Mouse (Mus musculus): ENCODE results near the gene Morn3.

Morn3 gene

GRCm38 (mm10) chr5:123063141-123063540 lies 16.3 kb upstream of the Morn3 start:
- in situ Hi-C loops (cut with MboI, MseI), result loop anchor here (5.0 to 10.0 kb wide), 2 partner anchors 72 to 109 kb away; partner anchors contain the start of gene Rhof (in 1 of the 2)

DNA sequence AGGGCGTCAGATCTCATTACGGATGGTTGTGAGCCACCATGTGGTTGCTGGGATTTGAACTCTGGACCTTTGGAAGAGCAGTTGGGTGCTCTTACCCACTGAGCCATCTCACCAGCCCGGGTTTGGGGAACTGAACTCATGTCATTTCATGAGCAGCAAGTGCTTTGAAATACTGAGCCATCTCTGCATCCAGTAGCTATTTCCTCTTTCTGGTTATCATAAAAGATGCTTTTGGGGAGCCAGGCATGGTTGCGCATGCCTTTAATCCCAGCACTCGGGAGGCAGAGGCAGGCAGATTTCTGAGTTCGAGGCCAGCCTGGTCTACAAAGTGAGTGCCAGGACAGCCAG lies 14.6 kb upstream of the Morn3 start:
- in situ Hi-C loops (cut with MboI, MseI), result loop anchor here (5.0 to 10.0 kb wide), 2 partner anchors 73 to 111 kb away; partner anchors contain the start of gene Rhof (in 1 of the 2)

DNA sequence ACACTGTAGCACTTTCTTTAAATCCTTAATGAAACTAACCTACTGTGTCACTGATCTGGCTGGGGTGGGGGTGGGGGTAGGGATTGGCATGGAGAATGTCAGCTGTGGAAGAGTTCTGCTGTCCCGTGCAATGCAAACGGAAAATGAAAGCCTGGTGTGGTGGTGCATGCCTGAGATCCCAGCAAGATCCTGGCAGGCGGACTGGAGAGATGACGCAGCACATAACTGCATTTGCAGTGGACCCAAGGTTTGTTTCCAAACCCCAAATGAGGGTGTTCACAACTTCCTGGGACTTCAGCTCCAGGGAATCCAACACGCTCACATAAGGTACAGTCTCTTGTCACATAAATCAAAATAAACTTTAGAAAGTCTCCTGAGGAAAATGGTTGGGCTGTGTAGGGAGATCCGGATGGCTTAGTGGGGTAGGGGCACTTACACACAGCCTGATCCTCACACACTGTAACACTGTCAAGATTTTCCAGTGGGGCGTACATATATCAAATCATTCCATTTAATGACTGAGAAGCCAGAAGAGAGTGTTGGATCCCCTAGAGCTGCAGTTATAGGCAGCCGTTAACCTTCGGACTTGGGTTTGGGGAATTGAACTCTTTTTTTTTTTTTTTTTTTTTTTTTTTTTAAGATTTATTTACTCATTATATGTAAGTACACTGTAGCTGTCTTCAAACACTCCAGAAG lies 14.0 kb upstream of the Morn3 start:
- in situ Hi-C loops (cut with MboI, MseI), result loop anchor here (5.0 to 10.0 kb wide), 2 partner anchors 74 to 111 kb away; partner anchors contain the start of gene Rhof (in 1 of the 2)

- in situ Hi-C loops (cut with MboI, MseI), result loop anchor here (5.0 to 10.0 kb wide), 2 partner anchors 75 to 112 kb away; partner anchors contain the start of gene Rhof (in 1 of the 2)
These were observed 13.1 kb upstream of the Morn3 start for GRCm38 (mm10) chr5:123059757-123060520.

DNA sequence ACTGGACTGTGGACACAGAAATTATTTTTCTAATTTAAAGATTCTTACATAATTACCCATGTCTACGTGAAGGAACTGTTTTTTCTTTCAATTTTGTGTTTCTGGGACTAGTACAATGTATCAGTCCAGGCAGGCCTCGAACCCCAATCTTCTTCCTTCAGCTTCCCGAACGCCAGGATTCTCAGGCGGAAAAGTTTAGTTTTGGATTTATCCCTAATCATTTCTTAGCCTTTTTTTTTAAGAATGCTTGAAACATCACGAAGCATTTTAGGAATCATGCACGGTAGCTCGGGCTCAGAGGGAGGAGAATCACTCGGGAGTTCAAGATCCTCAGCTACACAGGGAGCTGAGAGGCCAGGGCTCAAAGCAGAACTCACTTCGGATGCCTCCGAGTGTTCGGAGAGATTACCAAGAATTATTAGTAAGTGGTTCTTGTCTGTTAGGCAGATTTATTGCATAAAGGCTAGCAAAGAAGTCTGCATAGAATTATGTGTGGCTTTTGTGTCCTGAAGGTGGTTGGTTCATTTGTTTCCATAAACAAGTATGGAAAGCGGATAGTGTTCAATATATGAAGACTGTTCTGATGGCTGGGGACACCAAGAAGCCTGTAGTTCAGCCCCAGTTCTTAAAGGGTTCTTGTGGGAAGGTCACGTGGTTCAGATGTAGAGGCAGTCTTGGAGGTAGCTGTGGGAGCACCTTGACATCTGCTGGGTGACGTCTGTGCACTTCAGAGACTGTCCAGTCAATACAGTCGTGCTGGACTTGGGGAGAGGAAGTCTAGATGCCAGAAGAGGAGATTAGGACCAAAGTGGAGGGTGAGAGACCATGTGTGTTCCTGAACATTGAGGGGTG lies 11.7 kb upstream of the Morn3 start:
- in situ Hi-C loops (cut with MboI, MseI), result no loop called here

GRCm38 (mm10) chr5:123057366-123058250 lies 10.8 kb upstream of the Morn3 start:
- in situ Hi-C loops (cut with MboI, MseI), result no loop called here

GRCm38 (mm10) chr5:123051736-123052135 lies 4.9 kb upstream of the Morn3 start:
- in situ Hi-C loops (cut with MboI, MseI), result no loop called here

DNA sequence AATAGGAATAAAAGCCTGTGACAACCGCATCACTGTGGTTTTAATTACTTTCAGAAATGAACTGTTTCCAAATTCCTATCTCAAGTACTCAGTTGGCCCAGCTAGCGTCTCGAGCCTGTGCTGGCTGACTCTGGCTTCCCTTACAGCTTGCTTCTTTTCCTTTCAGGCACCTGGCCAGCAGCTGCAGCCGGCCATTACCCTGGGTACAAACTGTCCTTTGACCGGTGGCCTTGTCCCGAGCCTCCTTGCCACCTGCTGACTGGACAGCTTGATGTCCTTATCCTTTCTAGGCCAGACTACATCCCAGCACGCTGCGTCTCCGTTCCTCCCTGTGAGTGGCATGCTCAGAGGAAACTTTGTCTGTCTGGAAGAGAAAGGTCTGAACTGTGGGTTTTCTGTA lies 4.1 kb upstream of the Morn3 start:
- in situ Hi-C loops (cut with MboI, MseI), result no loop called here

- in situ Hi-C loops (cut with MboI, MseI), result loop anchor here (5.0 kb wide), 1 partner anchor 82 kb away; no protein-coding TSS in a partner anchor
These were observed 2.5 kb upstream of the Morn3 start for GRCm38 (mm10) chr5:123049271-123049670.

GRCm38 (mm10) chr5:123045561-123046295 lies 1.1 kb downstream of the Morn3 start:
- in situ Hi-C loops (cut with MboI, MseI), result loop anchor here (5.0 kb wide), 1 partner anchor 78 kb away; no protein-coding TSS in a partner anchor

DNA sequence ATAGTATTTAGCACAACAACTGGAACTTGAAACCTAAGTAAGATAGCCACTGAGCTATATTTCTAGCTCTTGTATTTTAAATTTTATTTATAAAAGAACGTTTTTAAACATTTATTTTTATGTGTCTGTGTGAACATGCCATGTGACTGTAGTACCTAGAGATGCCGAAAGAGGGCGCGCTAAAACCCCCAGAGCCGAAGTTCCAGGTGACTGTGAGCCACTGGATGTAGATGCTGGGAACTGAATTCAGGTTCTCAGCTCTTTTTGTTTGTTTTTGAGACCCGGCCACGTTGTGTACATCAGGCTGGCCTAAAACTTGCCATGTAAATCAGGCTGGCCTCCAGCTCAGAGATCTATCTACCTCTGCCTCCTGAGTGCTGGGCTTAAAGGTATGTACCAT lies 3.0 kb downstream of the Morn3 start:
- in situ Hi-C loops (cut with MboI, MseI), result no loop called here

GRCm38 (mm10) chr5:123040796-123041195 lies 6.0 kb downstream of the Morn3 start:
- in situ Hi-C loops (cut with MboI, MseI), result no loop called here

DNA sequence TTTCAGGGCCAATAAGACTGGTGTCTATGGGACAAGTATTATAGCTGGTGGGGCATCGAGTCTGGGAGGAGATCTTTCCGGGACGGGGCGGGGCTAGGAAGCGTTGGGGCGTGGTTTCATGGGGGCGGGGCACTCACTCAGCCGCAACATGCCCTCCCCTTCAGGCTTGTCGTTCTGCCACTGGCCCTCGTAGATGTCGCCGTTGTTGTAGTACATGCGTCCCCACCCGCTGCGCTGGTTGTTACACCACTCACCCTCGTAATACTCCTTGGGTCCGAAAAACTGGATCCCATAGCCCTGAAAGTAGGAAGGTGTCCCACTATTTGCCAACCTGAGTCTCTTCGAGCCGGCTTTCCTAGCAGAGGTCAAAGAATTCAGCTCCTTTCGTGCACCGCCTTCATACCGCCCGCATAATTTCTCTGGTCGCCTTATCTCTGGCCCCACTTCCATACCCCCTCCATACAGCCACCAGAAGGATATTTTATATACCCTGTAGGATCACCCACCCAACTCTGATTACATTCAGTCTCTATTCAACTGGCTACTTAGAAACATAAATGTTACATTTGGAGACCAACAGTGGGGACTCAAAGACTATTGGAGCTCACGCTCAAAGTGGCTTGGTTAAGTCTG lies 7.6 kb downstream of the Morn3 start:
- in situ Hi-C loops (cut with MboI, MseI), result no loop called here

DNA sequence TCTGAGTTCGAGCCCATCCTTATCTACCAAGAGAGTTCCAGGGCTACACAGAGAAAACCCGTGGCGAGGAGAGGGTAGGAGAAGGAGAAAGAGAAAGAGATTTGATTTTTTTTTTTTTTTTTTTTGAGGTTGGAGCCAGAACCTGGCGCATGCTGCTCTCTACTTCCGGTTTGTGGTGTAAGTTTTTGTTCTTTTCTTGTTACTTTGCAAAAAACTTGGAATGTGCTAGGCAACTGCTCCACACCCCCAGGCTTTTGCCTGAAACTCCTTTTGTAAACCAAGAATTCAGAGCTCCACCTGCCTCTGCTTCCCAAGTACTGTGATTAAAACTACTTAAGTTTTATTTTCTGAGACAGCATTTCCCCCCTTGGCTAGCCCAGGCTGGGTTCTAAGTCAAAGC lies 8.7 kb downstream of the Morn3 start:
- in situ Hi-C loops (cut with MboI, MseI), result no loop called here

DNA sequence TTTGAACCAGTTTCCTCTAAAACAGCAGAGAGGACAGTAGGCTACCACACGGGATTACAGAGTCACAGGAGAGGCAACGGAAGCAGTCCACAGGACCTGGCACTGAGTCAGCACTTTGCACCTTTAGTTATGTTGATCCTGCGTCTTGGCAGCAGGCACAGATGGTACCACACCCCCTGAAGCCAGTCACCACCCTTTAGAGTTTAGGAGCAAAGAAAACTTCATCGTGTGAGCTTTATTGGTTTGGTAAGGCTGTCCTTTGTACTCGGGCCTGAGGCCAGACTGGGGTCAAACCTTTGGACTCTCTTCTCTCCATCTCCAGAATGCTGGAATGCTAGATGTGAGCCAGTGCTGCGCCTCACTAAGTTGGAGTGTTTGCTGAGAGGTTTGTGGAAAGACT lies 11.3 kb downstream of the Morn3 start:
- in situ Hi-C loops (cut with MboI, MseI), result no loop called here

- in situ Hi-C loops (cut with MboI, MseI), result no loop called here
These were observed 11.7 kb downstream of the Morn3 start for GRCm38 (mm10) chr5:123035089-123035488.

DNA sequence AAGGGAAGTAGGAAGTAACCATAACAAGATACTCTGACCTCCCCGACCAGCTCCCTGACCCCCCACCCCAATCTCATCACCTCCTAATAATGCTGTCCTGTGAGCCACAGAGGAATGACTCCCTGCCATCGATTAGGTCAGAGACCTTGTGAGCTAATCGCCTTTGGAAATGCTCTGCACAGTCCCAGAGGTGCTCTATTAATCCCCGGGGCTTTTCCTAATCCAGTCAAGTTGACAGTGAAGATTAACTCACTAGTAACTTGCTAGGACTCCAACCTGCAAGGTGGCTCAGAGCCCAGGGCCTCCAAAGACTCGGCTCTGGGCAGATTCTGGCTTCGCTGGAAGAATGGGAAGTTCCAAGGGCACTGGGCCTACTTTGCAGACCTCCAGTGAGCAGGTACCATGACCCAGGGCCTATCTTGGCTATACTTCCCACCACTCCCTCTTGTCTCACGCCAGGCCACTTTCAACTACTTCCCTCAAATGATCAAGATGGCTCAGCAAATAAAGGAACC lies 13.1 kb downstream of the Morn3 start:
- in situ Hi-C loops (cut with MboI, MseI), result no loop called here

DNA sequence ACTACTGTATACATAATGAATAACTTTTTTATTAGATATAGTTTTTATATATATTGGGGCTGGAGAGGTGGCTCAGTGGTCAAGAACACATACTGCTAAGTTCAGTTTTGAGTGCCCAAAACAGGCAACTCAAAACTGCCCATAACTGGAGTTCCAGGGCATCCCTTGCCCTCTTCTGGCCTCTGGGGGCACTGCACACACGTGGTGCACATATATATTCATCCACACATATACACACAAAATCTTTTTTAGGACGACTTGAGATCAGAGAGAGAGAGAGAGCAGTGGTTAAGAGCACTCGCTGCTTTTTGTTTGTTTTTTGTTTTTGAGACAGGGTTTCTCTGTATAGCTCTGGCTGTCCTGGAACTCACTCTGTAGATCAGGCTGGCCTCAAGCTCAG lies 15.5 kb downstream of the Morn3 start:
- in situ Hi-C loops (cut with MboI, MseI), result no loop called here

DNA sequence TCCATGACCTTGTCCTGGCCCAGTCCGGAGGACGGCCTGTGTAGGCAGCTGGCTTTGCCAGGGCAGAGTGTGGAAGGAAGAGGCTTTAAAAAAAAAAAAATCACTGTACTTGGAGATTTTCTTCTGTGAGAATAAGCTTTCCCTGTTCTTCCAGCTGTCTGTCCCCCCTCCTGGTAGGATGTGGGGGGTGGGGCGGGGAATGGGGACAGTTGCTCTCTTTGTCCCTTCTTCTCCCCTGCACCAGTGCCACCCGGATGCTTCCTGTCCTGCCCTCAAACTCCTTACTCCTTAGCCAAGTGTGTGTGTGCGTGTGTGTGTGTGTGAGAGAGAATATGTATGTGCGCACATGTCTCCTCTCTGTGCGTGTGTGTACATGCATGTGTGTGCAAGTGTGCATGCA lies 17.1 kb downstream of the Morn3 start:
- in situ Hi-C loops (cut with MboI, MseI), result no loop called here

Data from T-helper 17 cell (primary cell).